Mouse (Mus musculus) right cerebral cortex, adult 2 months (tissue): ENCODE data around the gene Adcy7.

ENCODE experiments used
- DNase-seq, 2 experiments: peaks; one replicate each; pipeline ENCODE4 v3.0.0; 2021 to 2022; ENCODE audit warnings: low spot score in 2 of 2

Gene Adcy7

GRCm38 (mm10) chr8:88299907-88300603 lies 27.9 kb downstream of the Adcy7 start:
- DNase-seq = no peak

DNA sequence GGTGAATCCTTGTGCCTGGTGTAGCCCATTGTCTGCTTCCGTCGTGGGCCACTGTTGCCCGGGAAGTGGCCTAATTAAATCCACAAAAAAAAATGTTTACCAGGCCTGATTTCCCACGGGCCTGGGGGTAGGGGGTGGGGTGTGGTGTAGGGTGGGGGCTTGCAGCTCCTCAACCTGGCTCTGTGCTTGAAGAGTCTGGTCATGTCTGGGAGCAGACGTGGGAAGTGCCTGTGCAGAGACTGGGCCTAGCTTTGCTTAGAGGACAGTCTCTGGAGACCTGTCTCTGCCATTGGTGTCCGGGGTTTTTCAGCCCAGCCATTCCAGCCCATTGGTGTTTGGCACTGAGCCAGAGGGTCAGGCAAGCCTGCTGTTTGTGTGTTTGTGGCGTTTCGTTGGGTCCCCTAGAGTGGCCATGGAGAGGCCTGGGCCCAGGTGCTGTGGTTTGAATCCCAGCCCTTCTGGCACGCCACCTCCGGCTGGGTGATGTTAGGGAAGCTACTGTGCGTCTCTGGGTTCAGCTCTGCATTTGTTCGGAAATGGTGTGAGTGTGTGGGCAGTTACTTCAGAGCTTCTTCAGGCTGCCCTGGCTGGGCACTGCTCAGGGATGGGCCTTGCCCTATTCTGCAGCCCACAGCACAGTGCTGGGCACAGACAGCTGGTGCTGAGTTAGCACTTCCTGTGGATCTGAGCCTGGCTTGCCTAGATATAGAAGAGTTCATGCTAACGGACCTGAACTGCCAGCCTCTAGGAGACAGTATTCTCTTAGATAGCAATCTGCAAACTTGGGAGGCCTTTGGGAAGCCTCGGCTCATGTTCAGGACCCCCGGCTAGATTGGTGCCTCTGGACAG lies 29.6 kb downstream of the Adcy7 start:
- no peak for DNase-seq

DNA sequence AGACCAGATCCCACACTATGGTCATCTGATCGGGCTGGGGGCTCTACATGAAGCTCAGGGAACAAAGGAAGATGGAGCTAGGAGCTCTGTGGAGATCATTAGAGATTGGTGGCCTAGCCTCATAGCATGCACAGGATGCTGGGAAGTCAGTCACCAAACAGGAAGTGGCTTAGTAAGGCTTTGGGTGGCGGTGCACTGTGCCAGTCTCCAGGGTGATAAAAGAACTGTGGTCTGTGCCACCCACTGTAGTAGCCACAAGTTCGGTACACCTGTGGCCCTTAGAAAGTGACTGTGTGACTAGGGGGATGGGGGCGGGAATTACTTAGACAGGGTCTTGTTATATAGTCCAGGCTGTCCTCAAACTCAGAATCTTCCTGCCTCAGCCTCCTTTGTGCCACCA lies 33.6 kb downstream of the Adcy7 start:
- DNase-seq = no peak

DNA sequence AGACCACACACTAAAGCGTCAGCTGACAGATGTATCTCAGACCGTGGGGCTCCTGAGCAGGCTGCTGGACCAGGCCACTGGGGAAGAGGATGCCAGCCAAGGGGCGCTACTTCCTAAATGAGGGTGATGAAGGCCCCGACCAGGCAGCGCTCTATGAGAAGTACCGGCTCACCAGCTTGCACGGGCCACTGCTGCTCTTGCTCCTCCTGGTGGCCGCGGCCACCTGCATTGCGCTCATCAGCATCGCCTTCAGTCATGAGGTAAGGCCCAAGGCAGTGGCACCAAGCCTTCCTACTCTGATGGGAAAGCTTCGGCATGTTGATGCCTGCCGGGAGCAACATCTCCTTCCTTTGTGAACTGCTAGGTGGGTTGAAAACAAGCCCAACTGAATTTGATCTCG lies 34.3 kb downstream of the Adcy7 start:
- DNase-seq = no peak

DNA sequence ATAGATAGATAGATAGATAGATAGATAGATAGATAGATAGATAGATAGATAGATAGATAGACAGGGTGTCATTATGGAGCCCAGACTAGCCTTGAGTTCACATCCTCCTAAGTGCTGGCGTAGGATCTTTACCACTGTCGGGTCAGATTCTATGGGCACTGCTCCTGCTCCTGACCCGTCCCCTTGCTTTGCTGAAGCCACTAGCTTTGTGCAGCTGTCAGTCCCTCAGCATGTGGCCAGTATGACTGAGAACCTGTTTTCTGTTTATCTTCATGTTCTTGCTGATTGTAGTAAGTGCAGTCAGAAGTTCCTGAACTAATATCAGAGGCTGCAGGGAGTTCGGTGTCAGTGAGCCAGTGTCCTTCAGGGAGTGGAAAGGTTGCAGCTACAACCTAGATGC lies 35.5 kb downstream of the Adcy7 start:
- DNase-seq = no peak

GRCm38 (mm10) chr8:88309274-88309873 lies 37.2 kb downstream of the Adcy7 start:
- no peak for DNase-seq

DNA sequence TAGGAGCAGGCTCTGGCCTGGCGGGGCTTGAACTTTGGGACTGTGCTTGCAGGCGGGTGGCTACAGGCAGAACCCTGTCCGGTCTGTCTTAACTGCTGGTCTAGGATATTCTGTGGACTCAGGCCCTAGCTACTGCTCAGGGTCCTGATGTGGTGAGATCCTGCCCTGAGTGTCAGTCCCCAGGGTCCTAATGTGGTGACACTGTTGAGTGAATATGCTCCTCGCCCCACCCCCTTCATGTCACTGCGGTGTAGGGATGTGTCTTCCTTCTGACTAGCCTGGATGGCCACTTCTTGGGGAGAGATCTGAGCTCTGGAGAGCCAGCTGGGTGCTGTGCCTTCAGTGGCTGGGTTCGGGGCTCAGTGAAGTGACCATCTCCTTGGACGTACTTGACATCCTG lies 37.7 kb downstream of the Adcy7 start:
- no peak for DNase-seq

GRCm38 (mm10) chr8:88310286-88310685 lies 38.1 kb downstream of the Adcy7 start:
- DNase-seq = no peak

DNA sequence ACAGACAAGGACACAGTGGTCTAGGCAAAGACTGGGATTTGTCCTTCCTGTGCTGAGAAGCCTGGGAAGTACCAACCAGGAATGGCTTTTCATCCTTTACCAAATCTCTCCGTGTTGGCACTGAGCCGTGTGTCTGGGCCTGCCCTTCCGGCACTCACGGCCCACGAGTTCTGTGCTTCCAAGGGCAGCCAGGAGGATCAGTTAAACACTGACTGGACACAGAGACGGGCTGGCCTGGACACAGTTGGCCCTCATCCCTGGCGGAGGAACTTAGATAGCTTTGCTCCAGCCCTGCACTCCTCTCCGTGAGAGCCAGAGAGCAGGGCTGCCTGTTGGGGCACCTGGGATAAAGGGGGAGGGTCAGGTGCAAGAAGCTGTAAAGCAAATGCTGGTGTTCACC lies 40.8 kb downstream of the Adcy7 start:
- no peak for DNase-seq

- no peak for DNase-seq
Measured at GRCm38 (mm10) chr8:88313991-88314390, 41.8 kb downstream of the Adcy7 start.

GRCm38 (mm10) chr8:88315302-88315701 lies 43.1 kb downstream of the Adcy7 start:
- no peak for DNase-seq

DNA sequence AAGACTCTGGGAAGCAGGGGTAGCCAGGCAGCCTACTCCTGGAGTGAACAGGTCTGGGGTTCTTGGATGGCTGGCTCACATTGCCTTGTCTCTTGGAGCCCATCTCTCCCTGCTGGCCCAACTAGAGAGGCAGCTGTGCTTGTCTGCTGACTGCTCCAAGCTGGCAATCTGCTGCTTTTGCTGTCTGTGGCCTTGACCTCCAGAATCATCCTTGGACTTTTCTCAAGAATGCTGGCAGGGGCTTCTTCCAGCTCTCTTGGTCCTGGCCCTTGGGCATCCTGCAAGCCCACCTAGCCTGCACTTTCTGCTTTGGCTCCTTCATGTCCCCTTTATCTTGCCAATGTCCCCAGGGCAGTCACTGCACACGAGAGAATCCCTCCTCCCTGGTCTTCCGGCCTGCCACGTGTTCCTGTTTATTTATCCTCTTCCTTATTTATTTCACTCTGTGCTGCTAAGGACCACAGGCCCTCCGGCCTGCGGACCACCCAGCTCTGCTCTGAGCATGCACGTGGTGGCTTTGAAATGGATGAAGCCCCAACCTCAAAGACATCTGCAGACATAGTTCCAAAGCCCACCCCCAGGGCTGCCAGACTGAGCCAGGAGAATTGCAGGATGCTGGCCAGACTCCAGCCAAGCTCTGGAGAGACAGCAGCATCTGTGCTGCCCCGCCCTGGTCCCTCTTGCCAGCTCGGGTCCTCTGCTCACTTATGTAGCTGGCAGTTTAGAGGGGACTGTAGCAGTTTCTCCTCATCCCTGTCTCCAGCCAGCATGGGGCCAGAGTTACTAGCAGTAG lies 44.1 kb downstream of the Adcy7 start:
- DNase-seq = peak in 1 of 2 experiments; percentile 18

GRCm38 (mm10) chr8:88317341-88317740 lies 45.1 kb downstream of the Adcy7 start:
- DNase-seq = no peak

- DNase-seq = no peak
Measured at GRCm38 (mm10) chr8:88318151-88318550, 45.9 kb downstream of the Adcy7 start.

DNA sequence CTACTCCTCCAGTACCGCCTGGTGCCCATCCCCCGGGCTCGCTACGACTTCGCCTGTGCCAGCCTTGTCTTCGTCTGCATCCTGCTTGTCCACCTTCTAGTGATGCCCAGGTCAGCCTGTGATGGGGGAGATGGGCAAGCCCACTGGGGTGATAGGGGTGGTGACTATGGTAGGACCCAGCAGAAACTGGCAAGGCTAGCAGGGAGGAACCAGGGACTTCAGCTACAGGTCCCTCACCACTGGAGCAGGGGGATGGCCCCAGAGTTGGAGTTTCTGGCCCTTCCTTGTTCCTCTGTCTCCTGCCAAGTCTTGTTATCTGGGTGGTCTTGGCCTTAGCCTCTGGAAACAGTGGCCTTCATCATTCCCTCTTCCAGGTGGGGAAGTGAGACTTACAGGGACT lies 47.9 kb downstream of the Adcy7 start:
- DNase-seq = no peak

DNA sequence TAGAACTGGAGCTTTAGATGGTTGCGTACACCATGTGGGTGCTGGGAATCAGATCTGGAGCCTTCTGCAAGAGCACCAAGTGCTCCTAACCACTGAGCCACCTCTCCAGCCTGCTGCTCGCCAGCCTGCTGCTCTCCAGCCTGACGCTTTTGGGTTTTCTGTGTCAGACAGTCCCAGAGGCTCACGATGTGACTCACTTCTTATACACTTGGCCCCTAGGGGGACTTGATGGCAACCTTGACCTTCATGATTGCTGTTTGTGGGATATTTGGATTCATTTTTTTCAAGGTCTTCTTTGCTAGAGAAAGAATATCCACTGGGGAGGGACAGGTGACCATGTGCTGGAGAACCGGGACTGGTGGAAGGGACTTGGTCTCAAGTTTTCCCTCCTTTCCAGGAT lies 49.2 kb downstream of the Adcy7 start:
- no peak for DNase-seq

GRCm38 (mm10) chr8:88323523-88323922 lies 51.3 kb downstream of the Adcy7 start:
- DNase-seq = no peak

- DNase-seq = no peak
Measured at GRCm38 (mm10) chr8:88324760-88325159, 52.6 kb downstream of the Adcy7 start.

DNA sequence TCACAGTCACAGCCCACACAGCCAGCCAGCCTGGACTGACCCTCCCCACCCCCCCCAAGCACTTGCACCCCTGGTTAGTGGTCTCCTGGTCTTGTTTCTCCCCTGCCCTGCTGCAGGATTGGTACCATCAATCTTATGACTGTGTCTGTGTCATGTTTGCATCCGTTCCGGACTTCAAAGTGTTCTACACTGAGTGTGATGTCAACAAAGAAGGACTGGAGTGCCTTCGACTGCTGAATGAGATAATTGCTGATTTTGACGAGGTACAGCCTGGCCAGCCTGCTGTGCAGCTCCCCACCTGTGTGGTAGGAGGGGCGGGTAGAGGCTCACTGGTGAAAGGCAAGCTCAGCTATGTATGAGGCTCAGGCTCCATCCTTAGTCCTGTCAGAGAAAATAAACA lies 53.0 kb downstream of the Adcy7 start:
- DNase-seq = no peak

GRCm38 (mm10) chr8:88325795-88326194 lies 53.6 kb downstream of the Adcy7 start:
- no peak for DNase-seq

DNA sequence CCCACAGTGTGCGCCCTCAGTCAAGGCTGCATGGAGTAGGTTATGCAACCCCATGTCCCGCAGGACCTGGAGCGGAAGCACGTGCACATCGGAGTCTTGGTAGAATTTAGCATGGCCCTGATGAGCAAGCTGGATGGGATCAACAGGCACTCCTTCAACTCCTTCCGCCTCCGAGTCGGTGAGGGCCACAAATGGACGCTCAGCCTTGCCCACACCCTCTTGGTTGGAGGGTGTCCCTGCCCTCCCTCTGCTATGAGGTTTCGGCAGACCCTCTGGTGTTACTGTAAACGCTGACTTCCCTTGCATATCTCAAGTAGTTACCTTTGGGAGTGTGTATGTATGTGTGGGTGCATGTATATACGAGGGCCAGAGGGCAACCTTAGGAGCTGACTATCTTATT lies 54.1 kb downstream of the Adcy7 start:
- DNase-seq = no peak

- DNase-seq = no peak
Measured at GRCm38 (mm10) chr8:88328689-88329088, 56.5 kb downstream of the Adcy7 start.
